Mouse (Mus musculus): ENCODE data around the gene Gorasp2.

The Gorasp2 gene

DNA sequence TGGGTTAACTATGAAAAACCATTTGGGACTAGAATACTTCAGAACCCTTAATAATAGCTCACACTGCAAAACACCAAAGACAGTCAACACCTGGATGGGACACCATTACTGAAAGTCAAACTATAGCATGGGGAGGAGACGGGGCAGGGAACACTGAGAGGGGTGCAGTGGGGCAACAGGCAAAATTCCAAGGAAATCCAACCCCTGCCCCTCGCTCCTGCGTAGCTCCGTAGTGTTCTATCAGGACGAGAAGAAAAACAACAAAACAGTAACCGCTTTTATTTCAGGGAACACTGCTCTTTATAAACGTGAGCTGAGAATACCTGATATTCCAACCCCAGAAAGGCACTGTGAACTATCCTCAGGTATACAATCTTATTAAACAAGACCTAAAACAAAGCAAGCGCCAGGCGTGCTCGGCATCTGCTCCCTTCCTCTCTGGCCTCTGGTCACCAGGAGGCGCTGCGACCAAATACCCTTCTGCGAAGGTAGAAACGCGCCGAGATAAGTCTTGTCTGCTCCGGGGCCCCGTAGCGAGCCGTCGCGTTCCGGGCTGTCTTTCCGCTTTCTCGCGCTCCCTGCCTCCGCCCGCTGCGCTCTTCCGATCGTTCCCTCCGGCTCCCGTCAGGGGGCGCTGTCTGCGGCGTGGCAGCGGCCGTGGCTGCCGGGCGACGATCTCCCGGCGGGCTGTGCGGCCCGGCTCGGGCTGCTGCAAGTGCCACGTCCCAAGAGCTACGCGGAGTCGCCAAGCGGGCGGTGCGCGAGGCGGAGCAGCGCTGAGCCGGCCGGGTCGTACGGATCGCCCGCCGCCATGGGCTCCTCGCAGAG is at the start of gene Gorasp2:
Gene Gorasp2 (plus strand): TSS at position 690 of the 828 bp plus-strand sequence.
- DNase-seq, result peak; percentile 96

- DNase-seq, result no peak
These were observed 46.5 kb upstream of the Gorasp2 start for GRCm38 (mm10) chr2:70614745-70615351.

- no peak for DNase-seq
These were observed 45.3 kb upstream of the Gorasp2 start for GRCm38 (mm10) chr2:70616076-70616475.

DNA sequence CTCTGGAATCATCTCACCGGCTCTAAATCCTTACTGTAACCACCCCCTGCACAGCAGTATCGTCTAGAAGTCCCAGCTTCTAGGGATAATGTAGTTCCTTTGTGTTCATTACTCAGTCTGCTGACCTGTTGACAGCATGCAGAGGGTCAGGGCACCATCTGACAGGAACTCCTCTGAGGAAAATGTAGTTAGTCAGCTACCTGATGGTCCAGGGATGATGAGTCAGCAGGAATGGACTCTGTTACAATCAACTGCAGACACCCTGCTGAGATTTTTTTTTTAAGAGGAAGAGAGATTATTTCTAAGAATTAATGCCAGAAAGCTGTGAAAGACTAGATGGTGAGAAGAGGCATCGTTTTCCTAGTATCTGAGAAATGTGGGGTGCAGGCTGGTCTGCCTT is 44.8 kb upstream of the Gorasp2 start:
- DNase-seq, result no peak

GRCm38 (mm10) chr2:70619232-70619835 is 42.0 kb upstream of the Gorasp2 start:
- no peak for DNase-seq

DNA sequence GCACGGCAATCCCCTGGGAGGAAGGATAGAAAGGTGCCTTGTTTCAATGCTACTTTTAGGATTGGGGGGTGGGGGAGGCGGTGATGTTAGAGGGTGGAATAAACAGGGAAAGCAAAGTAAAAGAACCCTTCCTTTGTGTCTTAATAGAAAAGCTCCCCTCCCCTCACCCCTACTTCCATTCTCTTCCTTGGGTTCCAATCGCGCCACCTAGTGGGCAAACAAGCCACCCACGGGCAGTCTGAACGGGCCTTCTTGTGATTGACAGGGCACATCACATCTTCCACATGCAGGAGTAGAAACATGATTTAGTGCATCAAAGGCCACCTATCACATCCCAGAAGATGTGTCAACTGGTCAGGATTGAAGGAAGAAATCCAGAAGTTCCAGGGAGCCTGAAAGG is 41.2 kb upstream of the Gorasp2 start:
- no peak for DNase-seq

GRCm38 (mm10) chr2:70622244-70622643 is 39.1 kb upstream of the Gorasp2 start:
- DNase-seq, result no peak

DNA sequence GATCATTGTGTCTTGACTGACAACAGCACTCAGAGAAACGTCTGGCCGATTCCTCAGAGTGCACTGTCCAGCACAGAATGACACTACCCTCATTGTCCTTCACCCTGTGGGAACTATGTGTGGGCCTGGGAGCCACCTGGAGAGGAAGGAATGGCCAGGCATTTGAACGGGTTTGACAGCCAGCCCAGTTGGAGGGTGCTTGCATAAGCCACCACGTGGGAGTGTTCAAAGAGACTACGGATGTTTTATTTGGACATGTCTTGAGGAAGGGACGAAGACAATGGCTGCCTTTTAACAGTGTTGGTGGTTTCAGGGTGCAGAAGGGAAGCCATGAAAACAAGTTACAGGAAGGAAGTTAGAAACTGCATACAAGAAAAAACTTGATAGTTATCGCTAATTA is 35.6 kb upstream of the Gorasp2 start:
- no peak for DNase-seq

- no peak for DNase-seq
These were observed 33.0 kb upstream of the Gorasp2 start for GRCm38 (mm10) chr2:70628397-70628796.

GRCm38 (mm10) chr2:70629339-70629761 is 32.0 kb upstream of the Gorasp2 start:
- no peak for DNase-seq

DNA sequence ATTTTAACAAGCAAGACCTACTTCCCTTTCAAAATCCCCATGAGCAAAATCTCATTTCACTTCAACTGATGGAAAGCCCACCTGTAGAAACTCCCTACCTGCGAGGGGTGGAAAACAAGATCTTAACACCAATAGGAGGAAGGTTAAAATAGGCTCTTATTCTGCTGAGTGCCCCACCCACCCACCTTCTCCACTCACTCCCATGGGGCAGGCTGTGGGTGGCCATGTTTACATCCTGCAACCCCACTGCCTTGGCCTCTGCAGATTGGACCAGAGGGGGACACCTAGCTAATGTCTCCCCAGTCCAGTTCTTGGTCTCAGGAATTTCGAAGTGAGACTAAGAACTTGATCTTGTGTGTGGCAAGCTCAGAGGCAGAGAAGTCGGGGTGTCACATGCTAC is 31.5 kb upstream of the Gorasp2 start:
- no peak for DNase-seq

DNA sequence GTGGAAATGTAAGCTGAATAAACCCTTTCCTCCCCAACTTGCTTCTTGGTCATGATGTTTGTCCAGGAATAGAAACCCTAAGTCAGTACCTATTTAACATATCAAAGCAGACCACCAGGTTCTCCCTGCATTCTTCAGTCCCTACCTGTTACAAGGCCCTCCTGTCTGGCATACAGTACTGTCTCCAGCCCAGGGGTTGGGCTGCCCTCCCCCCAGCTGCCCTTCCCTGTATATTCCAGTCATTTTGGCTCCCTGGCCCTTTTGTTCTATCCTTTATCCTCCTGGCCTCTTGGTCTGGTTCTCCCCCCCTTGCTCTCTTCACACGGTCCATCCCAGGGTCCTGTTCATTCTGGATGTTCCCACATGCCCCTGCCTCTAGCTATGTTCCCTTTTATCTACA is 30.1 kb upstream of the Gorasp2 start:
- no peak for DNase-seq

- no peak for DNase-seq
These were observed 29.0 kb upstream of the Gorasp2 start for GRCm38 (mm10) chr2:70632412-70632811.

GRCm38 (mm10) chr2:70634028-70634690 is 27.2 kb upstream of the Gorasp2 start:
- DNase-seq, result no peak

DNA sequence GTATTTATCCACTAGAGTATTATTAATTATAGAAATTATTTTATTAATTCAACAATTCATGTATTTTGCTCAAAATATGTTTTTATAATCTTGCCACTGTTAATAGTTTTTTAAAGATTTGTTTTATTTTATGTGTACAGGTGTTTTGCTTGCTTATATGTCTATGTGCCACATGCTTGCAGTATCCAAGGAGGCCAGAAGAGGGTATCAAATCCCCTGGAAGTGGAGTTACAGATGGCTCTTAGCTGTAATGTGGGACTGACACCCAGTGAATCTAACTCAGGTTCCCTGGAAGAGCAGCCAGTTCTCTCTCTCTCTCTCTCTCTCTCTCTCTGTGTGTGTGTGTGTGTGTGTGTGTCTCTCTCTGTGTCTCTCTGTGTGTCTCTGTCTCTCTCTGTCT is 20.4 kb upstream of the Gorasp2 start:
- no peak for DNase-seq

GRCm38 (mm10) chr2:70642971-70643565 is 18.3 kb upstream of the Gorasp2 start:
- no peak for DNase-seq

- DNase-seq, result no peak
These were observed 16.1 kb upstream of the Gorasp2 start for GRCm38 (mm10) chr2:70645266-70645780.

- no peak for DNase-seq
These were observed 13.7 kb upstream of the Gorasp2 start for GRCm38 (mm10) chr2:70647681-70648080.

GRCm38 (mm10) chr2:70648271-70648670 is 13.1 kb upstream of the Gorasp2 start:
- no peak for DNase-seq

DNA sequence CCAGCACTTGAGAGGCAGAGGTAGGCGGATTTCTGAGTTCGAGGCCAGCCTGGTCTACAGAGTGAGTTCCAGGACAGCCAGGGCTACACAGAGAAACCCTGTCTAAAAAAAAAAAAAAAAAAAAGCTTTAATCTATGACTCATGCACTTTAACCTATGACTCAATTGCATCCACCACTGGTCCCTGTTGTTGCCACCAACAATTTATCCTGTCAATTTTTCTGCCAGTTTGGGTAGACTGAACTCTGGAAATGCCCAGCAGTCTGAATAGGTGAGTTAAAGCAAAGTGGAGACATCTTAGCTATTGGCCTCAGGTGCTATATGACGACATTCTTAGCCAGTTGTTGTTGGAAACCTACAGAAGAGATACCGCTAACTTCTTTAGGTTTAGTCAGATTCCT is 11.9 kb upstream of the Gorasp2 start:
- DNase-seq, result no peak

- DNase-seq, result no peak
These were observed 9.6 kb upstream of the Gorasp2 start for GRCm38 (mm10) chr2:70651820-70652219.

DNA sequence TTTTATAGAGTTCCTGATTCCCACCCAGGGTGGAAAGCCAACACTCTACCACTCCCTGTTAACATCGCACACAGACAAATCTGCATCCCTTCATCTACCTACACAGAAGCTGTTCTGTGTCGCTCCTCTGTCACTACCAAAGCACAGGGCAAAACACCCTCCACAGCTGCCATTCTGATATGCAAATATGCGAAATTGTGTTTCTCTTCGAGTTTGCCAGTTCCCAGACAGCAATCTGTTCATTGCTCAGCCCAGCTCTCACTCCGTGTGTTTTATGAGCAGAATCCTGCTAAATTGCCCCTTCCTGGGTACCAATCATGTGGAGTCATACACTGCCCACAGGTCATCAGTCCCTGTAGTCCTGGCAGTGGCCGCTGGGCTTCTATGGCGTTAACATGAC is 4.3 kb upstream of the Gorasp2 start:
- no peak for DNase-seq
